Mouse (Mus musculus): ENCODE measurements around the gene Klf13. TPM values are rescaled to one million over a fixed set of nuclear protein-coding genes. Genes with fewer than 3 reads are reported as not detected.

The Klf13 gene
- polyA plus RNA-seq (2011; ENCODE audit: insufficient read depth, insufficient read length, low replicate concordance, missing spikeins): 38.0 and 58.7 TPM in 2 replicates

DNA sequence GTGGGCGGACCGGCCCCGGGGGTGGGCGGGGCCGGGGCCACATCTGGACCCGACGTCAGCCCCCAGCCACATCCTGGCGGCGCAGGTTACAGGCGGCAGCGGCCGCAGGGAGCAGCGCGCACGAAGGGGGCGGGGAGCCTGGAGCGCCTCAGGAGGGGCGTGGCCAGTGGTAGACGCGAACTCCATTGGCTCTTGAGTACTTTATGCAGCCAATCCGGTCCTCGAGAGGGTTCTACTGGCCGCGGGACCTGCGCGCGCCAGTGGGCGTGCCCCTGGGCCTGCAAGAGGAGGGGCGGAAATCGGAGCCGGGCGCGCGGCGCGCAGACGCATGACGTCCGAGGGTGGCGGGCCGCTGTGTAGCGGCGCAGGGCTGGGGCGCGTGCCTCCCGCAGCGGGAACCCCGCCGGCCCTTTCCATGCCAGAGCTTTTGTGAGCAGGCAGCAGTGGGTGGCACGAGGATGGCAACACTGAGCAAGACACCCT is at the start of gene Klf13:
TSS of gene Klf13 (minus strand) at position 2 of the 483 bp plus-strand sequence.
- H3K27ac ChIP-seq (ENCODE audit: control insufficient read depth, insufficient read depth, low read depth, low read length, poor library complexity): peak within 1 kb of the TSS; percentile 99
- TF ChIP-seq CTCF (IDR thresholded peaks at IDR 0.05; ENCODE audit: control insufficient read depth, insufficient read depth, low read length) (no peak; the same call in 1 of the 2 replicates), POLR2A (IDR thresholded peaks at IDR 0.05; ENCODE audit: borderline replicate concordance, control insufficient read depth, low read depth, low read length) (peak; percentile 96)
- under 1% methylated on average over 50 of the region's 50 CpGs for WGBS
- peaks cover 10% of the 10 kb centered on the region for H3K4me1 ChIP-seq (ENCODE audit: control insufficient read depth, insufficient read depth, low read length)
- peak within 1 kb of the TSS; percentile 93 for H3K4me3 ChIP-seq (replicated peaks; ENCODE audit: control insufficient read depth, low read depth, low read length)

GRCm38 (mm10) chr7:63988391-63988790 is 49.7 kb upstream of the Klf13 start:
- Histone ChIP-seq H3K4me3 (replicated peaks; ENCODE audit: control insufficient read depth, low read depth, low read length) (no peak overlapping the region), H3K27ac (ENCODE audit: control insufficient read depth, insufficient read depth, low read depth, low read length, poor library complexity) (no peak overlapping the region), H3K4me1 (ENCODE audit: control insufficient read depth, insufficient read depth, low read length) (peaks cover 19% of the 10 kb centered on the region)
- TF ChIP-seq POLR2A (IDR thresholded peaks at IDR 0.05; ENCODE audit: borderline replicate concordance, control insufficient read depth, low read depth, low read length) (no peak), CTCF (IDR thresholded peaks at IDR 0.05; ENCODE audit: control insufficient read depth, insufficient read depth, low read length) (no peak)
- WGBS: 67% methylated on average over 2 of the region's 2 CpGs

GRCm38 (mm10) chr7:63986407-63987182 is 47.9 kb upstream of the Klf13 start:
- peak overlapping the region; percentile 27 for H3K27ac ChIP-seq (ENCODE audit: control insufficient read depth, insufficient read depth, low read depth, low read length, poor library complexity)
- H3K4me1 ChIP-seq (ENCODE audit: control insufficient read depth, insufficient read depth, low read length): peaks cover 19% of the 10 kb centered on the region
- WGBS: 76% methylated on average over 12 of the region's 12 CpGs
- no peak overlapping the region for H3K4me3 ChIP-seq (replicated peaks; ENCODE audit: control insufficient read depth, low read depth, low read length)
- TF ChIP-seq POLR2A (IDR thresholded peaks at IDR 0.05; ENCODE audit: borderline replicate concordance, control insufficient read depth, low read depth, low read length) (no peak), CTCF (IDR thresholded peaks at IDR 0.05; ENCODE audit: control insufficient read depth, insufficient read depth, low read length) (no peak)

- 55% methylated on average over 9 of the region's 9 CpGs for WGBS
- Histone ChIP-seq H3K4me3 (replicated peaks; ENCODE audit: control insufficient read depth, low read depth, low read length) (no peak overlapping the region), H3K4me1 (ENCODE audit: control insufficient read depth, insufficient read depth, low read length) (peaks cover 12% of the 10 kb centered on the region), H3K27ac (ENCODE audit: control insufficient read depth, insufficient read depth, low read depth, low read length, poor library complexity) (peak overlapping the region; percentile 8; the same call in 1 of the 2 replicates)
- TF ChIP-seq CTCF (IDR thresholded peaks at IDR 0.05; ENCODE audit: control insufficient read depth, insufficient read depth, low read length): no peak
- no peak for TF ChIP-seq POLR2A (IDR thresholded peaks at IDR 0.05; ENCODE audit: borderline replicate concordance, control insufficient read depth, low read depth, low read length)
Observed at GRCm38 (mm10) chr7:63985696-63986406, 47.1 kb upstream of the Klf13 start.

GRCm38 (mm10) chr7:63985266-63985665 is 46.6 kb upstream of the Klf13 start:
- Histone ChIP-seq H3K4me1 (ENCODE audit: control insufficient read depth, insufficient read depth, low read length) (peaks cover 8% of the 10 kb centered on the region), H3K4me3 (replicated peaks; ENCODE audit: control insufficient read depth, low read depth, low read length) (no peak overlapping the region), H3K27ac (ENCODE audit: control insufficient read depth, insufficient read depth, low read depth, low read length, poor library complexity) (no peak overlapping the region)
- TF ChIP-seq CTCF (IDR thresholded peaks at IDR 0.05; ENCODE audit: control insufficient read depth, insufficient read depth, low read length) (no peak), POLR2A (IDR thresholded peaks at IDR 0.05; ENCODE audit: borderline replicate concordance, control insufficient read depth, low read depth, low read length) (no peak)
- 61% methylated on average over 7 of the region's 7 CpGs for WGBS

GRCm38 (mm10) chr7:63984329-63984728 is 45.6 kb upstream of the Klf13 start:
- Histone ChIP-seq H3K27ac (ENCODE audit: control insufficient read depth, insufficient read depth, low read depth, low read length, poor library complexity) (no peak overlapping the region), H3K4me3 (replicated peaks; ENCODE audit: control insufficient read depth, low read depth, low read length) (no peak overlapping the region), H3K4me1 (ENCODE audit: control insufficient read depth, insufficient read depth, low read length) (peaks cover 6% of the 10 kb centered on the region)
- TF ChIP-seq POLR2A (IDR thresholded peaks at IDR 0.05; ENCODE audit: borderline replicate concordance, control insufficient read depth, low read depth, low read length) (no peak), CTCF (IDR thresholded peaks at IDR 0.05; ENCODE audit: control insufficient read depth, insufficient read depth, low read length) (no peak)
- 4% methylated on average over 2 of the region's 2 CpGs for WGBS

DNA sequence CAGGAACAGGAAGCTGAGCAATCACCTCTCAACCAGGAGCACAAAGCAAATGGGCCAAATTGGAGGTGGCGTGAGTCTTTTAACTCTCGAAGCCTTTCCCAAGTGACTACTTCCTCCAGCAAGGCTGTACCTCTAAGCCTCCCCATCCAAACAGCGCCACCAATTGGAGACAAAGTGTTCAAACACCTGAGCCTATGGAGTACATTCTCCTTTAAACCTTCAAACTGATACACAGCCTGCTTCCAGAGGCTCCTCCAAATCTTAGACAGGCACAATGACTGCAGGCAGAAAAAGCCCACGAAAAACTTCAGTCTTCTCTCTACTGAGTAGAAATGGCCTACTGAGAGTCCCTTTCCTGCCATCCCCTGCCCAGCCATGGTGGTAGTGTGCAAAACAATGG is 38.9 kb upstream of the Klf13 start:
- H3K4me1 ChIP-seq (ENCODE audit: control insufficient read depth, insufficient read depth, low read length): peaks cover 6% of the 10 kb centered on the region; the same call in 1 of the 2 replicates
- WGBS: 93% methylated on average over 4 of the region's 4 CpGs
- no peak for TF ChIP-seq POLR2A (IDR thresholded peaks at IDR 0.05; ENCODE audit: borderline replicate concordance, control insufficient read depth, low read depth, low read length)
- TF ChIP-seq CTCF (IDR thresholded peaks at IDR 0.05; ENCODE audit: control insufficient read depth, insufficient read depth, low read length): no peak

GRCm38 (mm10) chr7:63970986-63971385 is 32.3 kb upstream of the Klf13 start:
- H3K4me1 ChIP-seq (ENCODE audit: control insufficient read depth, insufficient read depth, low read length): peaks cover 9% of the 10 kb centered on the region
- H3K27ac ChIP-seq (ENCODE audit: control insufficient read depth, insufficient read depth, low read depth, low read length, poor library complexity): no peak overlapping the region
- no peak overlapping the region for H3K4me3 ChIP-seq (replicated peaks; ENCODE audit: control insufficient read depth, low read depth, low read length)
- WGBS: 75% methylated on average over 4 of the region's 4 CpGs
- TF ChIP-seq POLR2A (IDR thresholded peaks at IDR 0.05; ENCODE audit: borderline replicate concordance, control insufficient read depth, low read depth, low read length) (no peak), CTCF (IDR thresholded peaks at IDR 0.05; ENCODE audit: control insufficient read depth, insufficient read depth, low read length) (no peak)

More for the DNA sequence above, 38.9 kb upstream of the Klf13 start:
- Histone ChIP-seq H3K4me3 (replicated peaks; ENCODE audit: control insufficient read depth, low read depth, low read length) (no peak overlapping the region), H3K27ac (ENCODE audit: control insufficient read depth, insufficient read depth, low read depth, low read length, poor library complexity) (no peak overlapping the region)
